Mouse (Mus musculus): Measurements from ENCODE around the gene Pik3r2.

DNA sequence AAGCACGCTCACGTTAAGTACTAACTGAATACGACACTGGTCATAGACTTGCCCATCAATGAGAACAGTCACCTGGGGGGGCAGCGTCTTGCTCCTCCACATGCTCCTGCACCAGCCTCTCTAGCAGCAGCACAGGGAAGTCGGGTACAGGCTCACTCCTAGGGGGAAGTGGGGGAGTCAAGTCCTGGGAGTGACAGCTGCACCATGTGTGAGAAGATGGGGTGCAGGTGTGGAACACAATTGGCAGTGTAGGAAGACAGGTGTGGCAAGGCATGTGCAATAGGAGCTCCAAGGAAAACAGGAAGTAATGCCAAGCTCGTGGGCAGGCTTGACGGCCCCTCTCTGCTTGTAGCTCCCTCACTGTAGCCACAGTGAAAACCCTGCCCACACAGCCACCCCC lies 5.3 kb downstream of the Pik3r2 start:
- TF ChIP-seq CTCF (IDR thresholded peaks at IDR 0.05; ENCODE audit: borderline replicate concordance, extremely low read depth, insufficient read depth, insufficient read length) (no peak), POLR2A (IDR thresholded peaks at IDR 0.05; ENCODE audit: borderline replicate concordance, extremely low read depth, insufficient read depth, insufficient read length, poor library complexity, severe bottlenecking) (no peak)
